Comparison of ENCODE assay signal across 16 mouse cellular contexts in the genomic region with DNA sequence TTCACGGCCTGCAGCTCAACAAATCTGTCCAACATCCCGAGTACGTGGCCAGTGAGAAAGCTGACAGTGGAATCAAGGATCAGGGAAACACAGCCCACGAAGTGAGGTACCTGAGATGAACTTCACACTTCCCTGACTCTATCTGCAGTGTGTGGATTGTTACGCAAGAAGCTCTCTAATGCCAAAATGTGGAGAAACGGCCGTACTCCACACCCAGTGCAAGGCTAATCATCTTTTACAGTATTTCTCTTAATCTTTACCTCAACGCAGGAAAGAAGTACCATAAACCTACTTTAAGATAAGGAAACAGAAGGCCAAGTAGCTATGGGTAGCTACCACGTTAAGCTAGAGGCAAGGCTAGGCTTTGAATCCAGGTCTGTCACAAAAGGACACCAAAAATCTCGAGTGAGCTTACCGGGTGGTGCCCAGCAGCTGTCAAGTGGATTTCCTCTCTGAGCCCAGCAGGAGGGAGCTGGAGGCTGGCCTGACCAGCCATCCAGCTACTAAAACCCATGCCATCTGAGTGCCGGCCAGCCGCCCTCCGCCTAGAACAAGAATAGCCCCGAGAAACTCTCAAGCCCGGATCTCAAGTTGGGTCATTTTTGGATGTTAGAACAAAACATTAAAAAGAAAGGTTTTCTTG. TPM values are rescaled to one million over a fixed set of nuclear protein-coding genes. Genes with fewer than 3 reads are reported as not detected.
DNase-seq lines count a peak whose midpoint lies in the region; ATAC-seq and TF ChIP-seq lines count a peak whose summit lies in the region.
"Had no signal": no experiment of that assay in that cellular context is flagged by ENCODE, and none has a peak within 500 bp of the region (broad histone marks: within the 10 kb centered on the region; RNA-seq: fewer than 3 reads in every experiment).

No protein-coding gene starts in this region.

- no peak overlapping the region for H3K9ac ChIP-seq in intestine, postnatal 0 days (ENCODE audit: low read depth, low read length)
- H3K9ac ChIP-seq in midbrain, embryonic 16.5 days (ENCODE audit: low read depth, low read length), result no peak overlapping the region
- H3K9ac ChIP-seq: embryonic facial prominence, embryonic 15.5 days; hindbrain, embryonic 15.5 days; limb, embryonic 12.5 days had no signal

- no peak overlapping the region for H3K4me2 ChIP-seq in intestine, postnatal 0 days (replicated peaks; ENCODE audit: low read depth)
- no peak overlapping the region for H3K4me2 ChIP-seq in midbrain, embryonic 16.5 days (ENCODE audit: low read length)
- H3K4me2 ChIP-seq: embryonic facial prominence, embryonic 15.5 days; hindbrain, embryonic 15.5 days; limb, embryonic 12.5 days had no signal

- H3K9me3 ChIP-seq in intestine, postnatal 0 days (ENCODE audit: control insufficient read depth), result no peaks in the 10 kb centered on the region
- H3K9me3 ChIP-seq in midbrain, embryonic 16.5 days (replicated peaks; ENCODE audit: control insufficient read depth, low read length, poor library complexity, severe bottlenecking), result no peaks in the 10 kb centered on the region
- H3K9me3 ChIP-seq: embryonic facial prominence, embryonic 15.5 days; hindbrain, embryonic 15.5 days; limb, embryonic 12.5 days had no signal

- no peak for TF ChIP-seq CTCF in intestine, postnatal 0 days (IDR thresholded peaks at IDR 0.05; ENCODE audit: low read depth)

- 0 out of 2 replicates have a peak, but pooled peaks cover 5% of the 10 kb centered on the region for H3K4me1 ChIP-seq in intestine, postnatal 0 days (replicated peaks; ENCODE audit: control insufficient read depth, insufficient read depth, low read length)
- H3K4me1 ChIP-seq in midbrain, embryonic 16.5 days (ENCODE audit: control insufficient read depth, insufficient read depth, low read length), result no peaks in the 10 kb centered on the region
- H3K4me1 ChIP-seq: embryonic facial prominence, embryonic 15.5 days; hindbrain, embryonic 15.5 days had no signal

- WGBS in intestine, postnatal 0 days, result 57% methylated on average over 16 of the region's 16 CpGs
- 84% methylated on average over 16 of the region's 16 CpGs for WGBS in midbrain, embryonic 16.5 days

- H3K27me3 ChIP-seq in intestine, postnatal 0 days (replicated peaks; ENCODE audit: control insufficient read depth, insufficient read depth, low read length), result no peaks in the 10 kb centered on the region
- no peaks in the 10 kb centered on the region for H3K27me3 ChIP-seq in midbrain, embryonic 16.5 days (ENCODE audit: control insufficient read depth, insufficient read depth, low read depth, low read length)
- H3K27me3 ChIP-seq: embryonic facial prominence, embryonic 15.5 days; hindbrain, embryonic 15.5 days; limb, embryonic 12.5 days had no signal

- peak; percentile 75 for DNase-seq in left cerebral cortex, postnatal 4 days
- DNase-seq in left cerebral cortex, adult 8-10 months (ENCODE audit: low spot score in 2 of 2), result no peak
- DNase-seq in cerebellum, adult 11-12 months, result peak; percentile 73
- peak; percentile 51 for DNase-seq in fibroblast of lung, adult 2 months (ENCODE audit: low read depth)
- DNase-seq in kidney, adult 9 months, result no peak
- DNase-seq: spleen, adult 18-20 months; thymus, adult 2 months had no signal

- no peak overlapping the region for H3K27ac ChIP-seq in intestine, postnatal 0 days (ENCODE audit: low read depth, low read length)
- H3K27ac ChIP-seq in midbrain, embryonic 16.5 days (ENCODE audit: low read length), result no peak overlapping the region
- H3K27ac ChIP-seq: embryonic facial prominence, embryonic 15.5 days; hindbrain, embryonic 15.5 days; limb, embryonic 12.5 days; macrophage had no signal

- no peak overlapping the region for H3K4me3 ChIP-seq in intestine, postnatal 0 days (ENCODE audit: low read depth, low read length)
- no peak overlapping the region for H3K4me3 ChIP-seq in midbrain, embryonic 16.5 days (ENCODE audit: low read depth, low read length)
- H3K4me3 ChIP-seq: embryonic facial prominence, embryonic 15.5 days; hindbrain, embryonic 15.5 days; limb, embryonic 12.5 days had no signal

- H3K36me3 ChIP-seq in intestine, postnatal 0 days (ENCODE audit: control insufficient read depth, insufficient read depth), result peaks cover 42% of the 10 kb centered on the region
- no peaks in the 10 kb centered on the region for H3K36me3 ChIP-seq in midbrain, embryonic 16.5 days (ENCODE audit: control insufficient read depth, insufficient read depth, low read length)

- ATAC-seq in intestine, postnatal 0 days, result peak; percentile 69
- ATAC-seq in midbrain, embryonic 16.5 days, result no peak
- no peak for ATAC-seq in megakaryocyte, adult 5-6 weeks (ENCODE audit: poor library complexity, severe bottlenecking)

- intact Hi-C loops in left cerebral cortex, postnatal 4 days (cut with DNase I), result no loop called here

RNA-seq across cellular contexts. Expression of a gene that starts 27.0 kb away (rescaled TPM):
- total RNA-seq in left cerebral cortex, postnatal 4 days (2021), result 10 to 100 TPM; 42.3 to 43.7 TPM
- total RNA-seq in left cerebral cortex, adult 8-10 months (2022), result 10 to 100 TPM; 82.6 to 97.0 (median 87.0) TPM
- 39.5 and 40.4 TPM in 2 replicates for polyA plus RNA-seq in intestine, postnatal 0 days (2015; fragmentation: Nextera tagmentation; extraction: Ambion mirVana)
- 63.3 and 66.8 TPM in 2 replicates for polyA plus RNA-seq in midbrain, embryonic 16.5 days (2015; fragmentation: Nextera tagmentation; extraction: Ambion mirVana)
- total RNA-seq in megakaryocyte, adult 5-6 weeks (2015), result 17.4 and 28.7 TPM in 2 replicates
- 38.4 and 49.2 TPM in 2 replicates for total RNA-seq in megakaryocyte, adult 5-6 weeks (2017)

RNA-seq across cellular contexts. Expression of a gene that starts 37.4 kb away (rescaled TPM):
- total RNA-seq in left cerebral cortex, postnatal 4 days (2021), result not detected
- total RNA-seq in left cerebral cortex, adult 8-10 months (2022), result not detected
- not detected in 2 replicates for polyA plus RNA-seq in intestine, postnatal 0 days (2015; fragmentation: Nextera tagmentation; extraction: Ambion mirVana)
- polyA plus RNA-seq in midbrain, embryonic 16.5 days (2015; fragmentation: Nextera tagmentation; extraction: Ambion mirVana), result not detected in 2 replicates
- not detected in 2 replicates for total RNA-seq in megakaryocyte, adult 5-6 weeks (2015)
- not detected in 2 replicates for total RNA-seq in megakaryocyte, adult 5-6 weeks (2017)
- total RNA-seq: layer of hippocampus, adult 18-20 months had no signal
- polyA plus RNA-seq: hindbrain, embryonic 15.5 days; macrophage; neural tube, embryonic 11.5 days; thymus, adult 2 months had no signal

RNA-seq across cellular contexts. Expression of a gene that starts 42.1 kb away (rescaled TPM):
- total RNA-seq in left cerebral cortex, postnatal 4 days (2021), result 1 to 10 TPM in 1 of 2 experiments, under 1 TPM in 1; 0.99 to 1.8 TPM
- total RNA-seq in left cerebral cortex, adult 8-10 months (2022), result under 1 TPM; 0.20 to 0.37 (median 0.24) TPM
- 0.26 and 1.0 TPM in 2 replicates for polyA plus RNA-seq in intestine, postnatal 0 days (2015; fragmentation: Nextera tagmentation; extraction: Ambion mirVana)
- polyA plus RNA-seq in midbrain, embryonic 16.5 days (2015; fragmentation: Nextera tagmentation; extraction: Ambion mirVana), result 0.95 and 1.8 TPM in 2 replicates
- total RNA-seq in megakaryocyte, adult 5-6 weeks (2015), result not detected in 2 replicates
- not detected in 2 replicates for total RNA-seq in megakaryocyte, adult 5-6 weeks (2017)
- polyA plus RNA-seq: macrophage had no signal

RNA-seq across cellular contexts. Expression of a gene that starts 53.1 kb away (rescaled TPM):
- total RNA-seq in left cerebral cortex, postnatal 4 days (2021), result 10 to 100 TPM; 22.2 to 23.9 TPM
- 10 to 100 TPM; 19.3 to 23.7 (median 19.8) TPM for total RNA-seq in left cerebral cortex, adult 8-10 months (2022)
- polyA plus RNA-seq in intestine, postnatal 0 days (2015; fragmentation: Nextera tagmentation; extraction: Ambion mirVana), result 4.0 and 5.9 TPM in 2 replicates
- polyA plus RNA-seq in midbrain, embryonic 16.5 days (2015; fragmentation: Nextera tagmentation; extraction: Ambion mirVana), result 13.3 and 13.7 TPM in 2 replicates
- total RNA-seq in megakaryocyte, adult 5-6 weeks (2015), result 8.9 and 14.5 TPM in 2 replicates
- total RNA-seq in megakaryocyte, adult 5-6 weeks (2017), result 37.9 and 38.1 TPM in 2 replicates

Comparison
In these comparisons a context has a peak if more than half of its experiments do, and no peak if none do; other contexts are left out.
1. DNase-seq: peak in left cerebral cortex, postnatal 4 days (single experiment), cerebellum, adult 11-12 months (single experiment) and fibroblast of lung, adult 2 months (single experiment); none in left cerebral cortex, adult 8-10 months (0 of 2) and kidney, adult 9 months (single experiment).